Mouse (Mus musculus) liver, adult (tissue): Measurements from ENCODE around the gene Cdrt4.
A peak's percentile ranks its signal among the peaks of the same experiment; 100 is the strongest.

Experiments used
- GATA4 ChIP-seq: IDR thresholded peaks from 2 replicates; pipeline ENCODE4 v1.6.1; 2014; ENCODE audit warnings: mild to moderate bottlenecking, low read length; ENCODE audit not compliant: insufficient replicate concordance

Cdrt4 gene

GRCm38 (mm10) chr11:62930574-62930973 is 20.4 kb upstream of the Cdrt4 start:
- TF ChIP-seq GATA4, result no peak

- TF ChIP-seq GATA4, result no peak
These were observed 19.9 kb upstream of the Cdrt4 start for GRCm38 (mm10) chr11:62931141-62931540.

DNA sequence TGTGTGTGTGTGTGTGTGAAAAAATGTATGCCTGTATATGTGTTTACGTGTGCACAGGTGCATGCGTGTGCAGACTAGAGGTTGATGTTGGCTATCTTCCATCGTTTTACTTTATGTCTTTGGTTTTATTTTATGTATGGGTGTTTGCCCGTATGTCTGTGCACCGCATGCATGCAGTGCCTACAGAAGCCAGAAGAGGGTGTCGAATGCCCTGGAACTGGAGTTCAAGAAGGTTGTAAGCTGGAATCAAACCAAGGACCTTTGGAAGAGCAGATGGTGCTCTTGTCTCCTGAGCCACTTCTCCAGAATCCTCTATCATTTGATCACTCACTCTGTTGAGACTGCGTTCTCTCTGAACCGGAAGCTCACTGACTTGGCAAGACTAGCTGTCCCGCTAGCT is 17.9 kb upstream of the Cdrt4 start:
- TF ChIP-seq GATA4, result no peak

DNA sequence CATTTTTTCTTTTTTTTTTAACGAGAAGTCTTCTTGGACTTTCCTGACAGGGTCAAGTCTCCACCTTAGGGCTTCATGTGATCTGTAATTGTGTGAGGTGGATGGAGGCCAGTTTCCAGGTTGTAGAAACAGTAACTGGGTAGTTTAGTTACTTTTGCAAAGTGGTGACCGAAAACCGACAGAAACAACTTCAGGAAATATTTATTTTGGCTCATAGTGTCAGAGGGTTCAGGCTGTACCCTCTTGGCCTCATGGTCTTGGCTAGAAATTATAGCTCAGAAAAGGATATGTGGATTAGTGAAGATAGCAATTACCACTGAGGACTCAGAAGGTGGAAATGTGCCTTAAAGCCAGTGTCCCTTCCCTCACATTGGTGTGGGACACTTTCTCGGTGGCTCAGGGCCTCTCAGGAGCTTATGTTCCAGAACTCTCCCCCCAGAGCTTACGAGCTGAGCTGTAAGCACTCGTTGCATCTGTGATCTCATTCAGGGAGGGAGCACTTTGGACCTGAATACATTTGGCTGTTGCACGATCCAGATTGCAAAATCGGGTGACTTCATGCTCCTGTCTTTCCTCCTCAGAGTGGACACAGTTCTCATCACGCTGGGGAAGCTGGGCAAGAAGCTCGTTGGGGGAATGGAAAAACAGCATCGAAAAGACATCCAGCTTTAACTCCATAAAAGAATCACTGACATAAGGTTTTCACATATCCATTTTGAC is 16.0 kb upstream of the Cdrt4 start:
- no peak for TF ChIP-seq GATA4

DNA sequence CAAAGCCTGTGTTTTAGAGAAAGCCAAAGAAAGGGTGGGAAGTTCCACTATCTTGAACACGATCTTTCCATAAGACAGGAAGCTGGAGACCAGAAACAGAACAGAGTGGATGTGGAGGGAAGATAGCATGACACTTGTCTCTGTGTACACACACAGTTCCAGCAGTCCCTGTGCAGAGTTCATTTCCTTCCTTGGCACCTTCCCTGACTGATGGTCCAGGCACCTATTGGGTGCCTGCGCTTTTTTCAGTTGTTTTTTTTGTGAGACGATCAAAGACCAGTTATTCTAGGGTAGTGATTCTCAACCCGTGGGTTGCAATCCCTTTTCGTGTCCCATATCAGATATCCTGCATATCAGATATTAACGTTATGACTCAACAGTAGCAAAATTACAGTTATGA is 13.0 kb upstream of the Cdrt4 start:
- TF ChIP-seq GATA4, result 0 out of 2 replicates have a peak, but pooled peaks have one; percentile 10

DNA sequence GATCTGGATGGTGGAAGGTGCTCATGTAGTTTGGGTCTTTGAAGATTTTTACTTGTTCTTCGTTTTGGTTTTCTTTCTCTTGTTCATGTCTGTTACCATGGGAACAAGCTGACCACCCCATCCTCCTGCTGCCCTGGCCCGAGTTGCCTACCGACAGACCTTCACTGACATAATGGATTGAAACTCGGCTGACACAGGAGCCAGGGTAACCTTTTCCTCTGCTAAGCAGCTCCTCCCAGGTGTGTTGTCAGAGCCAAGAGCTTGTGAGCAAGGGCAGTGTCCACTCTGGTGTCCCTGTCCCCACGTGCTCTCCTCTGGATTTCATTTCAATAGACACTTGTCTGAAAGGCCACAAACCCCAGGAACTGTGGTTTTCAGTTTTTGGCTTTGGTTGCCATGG is 12.1 kb upstream of the Cdrt4 start:
- TF ChIP-seq GATA4, result no peak

- no peak for TF ChIP-seq GATA4
These were observed 10.8 kb upstream of the Cdrt4 start for GRCm38 (mm10) chr11:62940176-62940575.

GRCm38 (mm10) chr11:62943538-62943937 is 7.5 kb upstream of the Cdrt4 start:
- TF ChIP-seq GATA4, result no peak

DNA sequence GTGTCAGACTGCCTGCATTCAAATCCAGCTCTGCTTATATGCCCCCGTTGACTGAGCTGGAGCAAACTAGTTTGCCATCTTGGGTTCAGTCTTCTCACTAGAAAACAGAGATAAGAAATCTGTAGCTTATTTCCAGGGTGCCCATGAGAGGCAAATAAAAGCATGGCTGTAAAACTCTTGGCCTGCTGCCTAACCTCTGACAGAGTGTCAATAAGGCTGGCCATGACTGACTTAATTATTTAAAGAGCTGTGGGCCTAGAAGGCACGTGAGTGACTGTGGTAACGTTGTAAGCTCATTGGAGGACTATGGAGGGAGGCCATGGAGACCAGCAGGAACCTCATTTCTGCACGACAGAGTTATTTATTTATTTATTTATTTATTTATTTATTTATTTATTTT is 5.5 kb upstream of the Cdrt4 start:
- no peak for TF ChIP-seq GATA4

DNA sequence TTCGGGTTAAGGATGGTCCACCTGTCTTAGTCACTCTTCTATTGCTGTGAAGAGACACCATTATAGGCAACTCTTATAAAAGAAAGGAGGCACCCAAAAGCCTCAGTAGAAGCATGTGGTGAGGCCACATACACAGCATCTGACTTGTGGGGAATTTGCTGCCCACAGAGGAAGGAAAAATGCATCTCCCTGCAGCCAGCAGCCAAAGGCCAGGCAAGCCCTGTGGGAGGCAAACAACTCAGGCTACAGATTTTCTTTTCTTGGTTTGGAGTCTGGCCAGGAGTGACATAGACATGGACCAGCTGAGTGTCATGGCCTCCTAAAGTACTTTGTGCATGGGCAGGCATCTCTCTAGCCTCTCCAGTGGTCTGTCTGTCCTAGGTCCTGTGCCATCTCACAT is 1.4 kb upstream of the Cdrt4 start:
- TF ChIP-seq GATA4, result no peak

DNA sequence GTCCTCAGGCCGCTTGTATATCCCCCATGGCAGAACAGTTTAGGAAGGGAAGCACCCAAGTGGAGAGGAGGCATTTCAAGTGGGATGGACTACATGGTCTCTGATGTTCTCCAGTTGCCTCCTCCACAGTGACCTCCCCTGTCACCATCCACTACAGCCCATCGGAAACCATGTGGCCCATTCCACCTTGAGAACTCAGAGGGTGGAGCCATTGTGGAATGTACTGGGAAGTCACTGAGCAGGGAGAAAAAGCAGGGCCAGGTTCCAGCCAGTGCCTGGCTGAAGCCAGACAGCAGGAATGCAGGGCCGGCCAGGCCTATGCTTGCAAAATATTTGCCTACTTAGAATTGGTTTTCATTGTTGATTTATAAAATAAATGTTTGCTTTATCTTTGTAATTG is 3.8 kb downstream of the Cdrt4 start:
- TF ChIP-seq GATA4, result no peak

DNA sequence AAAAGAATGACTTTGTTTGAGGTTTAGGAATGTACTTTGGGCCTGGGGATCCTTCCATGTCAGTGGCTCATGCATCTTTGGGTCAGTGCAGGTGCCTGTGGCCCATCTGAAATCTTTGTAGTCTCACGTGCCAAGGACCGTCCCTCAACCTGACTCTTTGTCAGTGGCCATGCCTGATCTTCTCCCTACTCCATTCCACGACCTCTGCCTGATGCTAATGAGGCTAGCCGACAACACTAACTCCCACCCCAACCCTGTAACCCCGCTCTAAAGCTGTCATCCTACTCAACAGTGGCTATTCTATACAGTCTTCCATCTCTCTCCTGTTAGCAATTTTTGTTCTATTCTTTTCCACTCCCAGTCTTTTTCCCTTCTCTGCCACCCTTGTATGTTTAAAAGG is 4.2 kb downstream of the Cdrt4 start:
- no peak for TF ChIP-seq GATA4

- TF ChIP-seq GATA4, result no peak
These were observed 4.8 kb downstream of the Cdrt4 start for GRCm38 (mm10) chr11:62955776-62956175.

GRCm38 (mm10) chr11:62957626-62958180 is 6.7 kb downstream of the Cdrt4 start:
- TF ChIP-seq GATA4, result no peak

- TF ChIP-seq GATA4, result no peak
These were observed 12.3 kb downstream of the Cdrt4 start for GRCm38 (mm10) chr11:62963292-62963691.

DNA sequence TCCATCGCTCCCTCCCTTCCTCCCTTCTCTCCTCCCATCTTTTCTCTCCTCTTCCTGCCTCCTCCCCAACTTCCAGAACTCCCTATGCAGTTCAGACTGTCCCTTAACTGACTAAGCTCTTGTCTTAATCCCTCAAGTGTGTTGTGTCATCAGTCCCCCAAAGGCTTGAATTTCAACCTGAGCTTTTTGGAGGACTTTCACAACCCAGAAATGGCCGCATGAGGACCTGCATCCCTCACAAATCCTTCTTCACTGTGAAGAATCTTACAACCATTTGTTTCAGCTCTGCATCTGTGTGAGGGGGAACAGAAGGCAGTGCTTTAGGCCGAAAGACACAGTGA is 15.4 kb downstream of the Cdrt4 start:
- no peak for TF ChIP-seq GATA4
